Mouse (Mus musculus) heart, adult 11 months (tissue): ENCODE results near the gene Cirbp.

ENCODE experiments used
- DNase-seq: peaks from one replicate; pipeline ENCODE4 v3.0.0; 2022

Cirbp gene

DNA sequence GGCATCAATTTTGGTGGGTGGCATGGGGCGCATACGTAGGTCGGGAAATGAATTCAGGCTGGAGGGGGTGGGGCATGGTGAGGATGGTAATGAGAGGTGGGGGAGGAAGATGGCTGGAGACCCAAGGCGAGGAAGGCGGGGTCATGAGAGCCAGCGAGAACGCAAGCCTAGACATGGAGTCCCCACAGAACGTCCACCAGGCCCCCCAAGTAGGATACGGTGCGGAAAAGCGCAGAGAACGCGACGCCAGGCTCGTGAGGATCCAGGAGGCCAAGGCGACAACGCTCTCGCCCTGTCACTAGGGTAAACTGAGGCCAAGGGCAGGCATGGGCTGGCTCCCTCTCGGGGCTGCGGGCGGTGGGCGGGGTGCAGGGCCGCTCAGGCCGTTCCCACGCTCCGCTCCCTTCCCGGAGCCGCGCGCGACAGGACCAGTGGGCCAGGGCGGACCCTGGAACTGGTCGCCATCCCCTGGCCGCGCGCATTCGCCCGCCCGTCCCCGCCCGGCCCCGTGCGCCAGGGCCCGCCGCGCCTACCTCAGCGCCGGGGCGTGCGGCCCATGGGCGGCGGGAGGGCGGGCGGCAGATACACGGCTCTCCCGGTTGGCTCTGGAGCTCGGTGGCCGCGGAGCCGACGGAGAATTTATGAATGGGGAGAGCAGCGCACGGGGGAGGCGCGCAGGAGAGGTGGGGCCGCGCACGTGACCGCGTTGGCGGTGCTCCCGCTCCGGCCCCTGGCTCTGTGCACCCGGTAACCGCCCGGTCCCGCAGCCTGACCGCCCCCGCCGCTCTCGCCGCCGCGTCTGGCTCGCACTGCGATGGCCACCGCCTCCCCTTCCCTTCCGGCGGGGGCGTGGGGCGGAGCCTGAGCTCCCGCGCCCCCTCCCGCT, 27.0 kb upstream of the Cirbp start, which contains the start of gene Atp5d:
Gene Atp5d, plus strand, starts transcription at position 80 of the 886 bp plus-strand sequence.
- DNase-seq: peak; percentile 98

GRCm38 (mm10) chr10:80139439-80139775, 26.4 kb upstream of the Cirbp start:
- no peak for DNase-seq

DNA sequence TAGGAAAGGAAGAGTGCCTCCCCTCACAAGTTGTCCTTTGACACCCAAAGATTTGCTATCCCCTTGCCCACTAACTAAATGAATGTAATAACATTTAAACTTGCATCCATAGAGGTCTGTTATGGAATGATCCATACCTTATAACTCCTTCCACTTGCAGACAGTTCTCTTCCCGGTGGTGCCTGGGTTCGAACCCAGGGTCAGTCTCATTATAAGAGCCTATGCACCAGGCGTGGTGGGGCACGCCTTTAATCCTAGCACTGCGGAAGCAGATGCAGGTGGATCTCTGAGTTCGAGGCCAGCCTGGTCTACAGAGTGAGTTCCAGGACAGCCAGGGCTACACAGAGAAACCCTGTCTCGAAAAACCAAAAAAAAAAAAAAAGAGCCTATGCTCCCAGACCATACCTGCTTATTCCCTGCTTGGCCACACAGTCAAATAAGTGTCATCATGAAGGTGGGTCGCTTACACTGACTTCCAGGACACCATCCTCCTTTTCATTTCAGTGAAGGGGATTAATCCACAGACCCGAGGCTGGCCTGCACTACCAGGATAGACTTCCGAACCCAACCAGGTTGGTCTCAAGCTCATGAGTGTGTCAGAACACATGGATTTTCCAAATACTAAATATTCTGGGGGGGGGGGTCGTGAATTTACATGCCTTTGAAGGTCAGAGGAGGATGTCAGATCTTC, 25.7 kb upstream of the Cirbp start:
- DNase-seq: peak; percentile 93

DNA sequence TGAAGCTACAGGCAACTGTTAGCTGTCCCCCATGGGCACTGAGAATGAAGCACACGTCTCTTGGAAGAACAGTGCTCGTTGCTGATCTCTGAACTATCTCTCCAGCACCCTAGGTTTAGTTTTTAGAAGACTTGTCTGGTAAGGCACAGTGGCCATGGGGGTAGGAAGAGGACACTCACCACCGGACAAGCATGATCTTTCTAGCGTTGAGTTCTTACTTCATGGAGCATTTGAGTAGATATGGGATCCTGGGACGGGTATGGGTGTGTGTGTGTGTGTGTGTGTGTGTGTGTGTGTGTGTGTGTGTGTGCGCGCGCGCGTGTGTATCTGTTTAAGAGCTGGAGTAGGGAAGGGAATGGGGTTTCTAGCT, 25.1 kb upstream of the Cirbp start, which contains the start of gene Cbarp:
Gene Cbarp, minus strand, starts transcription at position 170 of the 370 bp plus-strand sequence.
- no peak for DNase-seq

DNA sequence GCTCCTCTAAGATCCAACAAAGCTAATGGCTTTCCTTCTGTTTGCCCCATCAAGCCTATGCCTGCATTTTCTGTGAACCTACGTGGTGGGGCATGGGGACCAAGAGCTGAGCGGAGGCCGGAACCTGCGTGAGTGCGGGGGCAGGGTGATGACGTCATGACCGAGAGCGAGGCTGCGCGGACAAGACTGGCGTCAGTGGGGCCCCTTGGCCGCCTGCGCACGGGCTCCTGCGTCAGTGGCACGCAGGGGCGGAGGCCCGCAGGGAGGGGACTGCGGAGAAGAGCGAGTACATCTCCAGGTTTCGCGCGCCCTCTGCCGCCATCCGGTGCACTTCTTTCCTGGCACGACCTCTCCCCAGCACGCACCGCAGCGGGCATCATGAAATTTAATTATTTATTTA, 24.5 kb upstream of the Cirbp start:
- peak; percentile 100 for DNase-seq

GRCm38 (mm10) chr10:80141786-80142529, 23.8 kb upstream of the Cirbp start:
- DNase-seq: peak; percentile 99

DNA sequence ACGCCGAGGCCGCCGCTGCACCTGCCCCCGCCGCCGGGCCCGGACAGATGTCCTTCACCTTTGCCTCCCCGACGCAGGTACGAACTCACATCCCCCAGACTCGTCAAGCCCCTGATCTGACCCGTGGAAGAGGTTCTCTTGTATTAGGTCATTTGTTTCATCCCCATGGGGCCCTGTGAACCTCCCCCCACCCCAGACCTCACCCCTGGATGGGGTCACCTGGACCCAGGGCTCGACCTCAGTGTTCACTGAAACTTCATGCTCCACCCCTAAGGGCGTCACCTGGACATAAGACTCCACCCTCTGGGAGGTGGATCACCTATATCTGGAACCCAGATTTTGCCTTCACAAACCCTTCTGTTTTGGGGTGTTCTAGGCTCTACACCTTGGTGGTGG, 23.3 kb upstream of the Cirbp start:
- no peak for DNase-seq

GRCm38 (mm10) chr10:80143664-80144063, 22.1 kb upstream of the Cirbp start:
- DNase-seq: peak; percentile 96

GRCm38 (mm10) chr10:80144159-80144558, 21.6 kb upstream of the Cirbp start:
- peak; percentile 94 for DNase-seq

DNA sequence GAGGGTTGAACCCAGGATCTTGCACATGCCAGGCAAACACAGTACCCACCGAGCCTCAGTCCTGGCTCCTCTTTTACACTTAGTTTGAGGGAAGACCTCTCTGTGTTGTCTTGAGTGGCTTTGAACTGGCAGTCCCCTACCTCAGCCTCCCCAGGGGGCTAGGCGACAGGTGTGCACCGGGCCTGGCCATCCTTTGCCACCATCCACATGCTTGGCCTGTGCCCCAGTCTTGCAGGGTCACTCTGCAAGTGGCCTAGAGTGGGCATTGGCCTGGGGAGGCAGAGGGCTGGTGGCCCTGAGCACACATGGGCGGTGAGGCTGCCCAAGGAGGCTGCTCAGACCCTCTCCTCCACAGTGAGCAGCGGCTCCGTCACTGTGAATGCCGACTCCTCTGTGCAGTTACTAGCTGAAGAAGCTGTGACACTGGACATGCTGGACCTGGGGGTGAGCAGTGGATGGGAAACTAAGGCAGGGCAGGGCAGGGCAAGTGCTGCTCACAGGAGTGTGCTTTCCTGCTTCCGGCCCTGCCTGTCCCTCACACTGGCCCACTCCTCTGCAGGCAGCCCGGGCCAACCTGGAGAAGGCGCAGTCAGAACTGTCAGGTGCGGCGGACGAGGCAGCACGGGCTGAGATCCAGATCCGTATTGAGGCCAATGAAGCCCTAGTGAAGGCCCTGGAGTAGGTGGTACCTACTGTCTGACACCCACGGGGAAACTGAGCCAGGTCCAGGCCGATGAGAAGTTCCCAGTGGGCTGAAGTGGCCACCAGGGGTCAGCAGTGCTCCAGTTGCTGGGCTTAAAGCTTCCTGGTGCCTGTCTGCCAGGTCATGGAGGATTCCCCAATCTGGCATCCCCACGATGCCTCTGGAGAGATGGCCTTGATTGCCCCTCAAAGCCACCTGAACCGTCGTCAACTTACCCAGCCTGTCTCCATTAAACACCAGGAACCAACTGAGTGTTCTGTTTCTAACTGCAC, 20.6 kb upstream of the Cirbp start:
- DNase-seq: peak; percentile 98

DNA sequence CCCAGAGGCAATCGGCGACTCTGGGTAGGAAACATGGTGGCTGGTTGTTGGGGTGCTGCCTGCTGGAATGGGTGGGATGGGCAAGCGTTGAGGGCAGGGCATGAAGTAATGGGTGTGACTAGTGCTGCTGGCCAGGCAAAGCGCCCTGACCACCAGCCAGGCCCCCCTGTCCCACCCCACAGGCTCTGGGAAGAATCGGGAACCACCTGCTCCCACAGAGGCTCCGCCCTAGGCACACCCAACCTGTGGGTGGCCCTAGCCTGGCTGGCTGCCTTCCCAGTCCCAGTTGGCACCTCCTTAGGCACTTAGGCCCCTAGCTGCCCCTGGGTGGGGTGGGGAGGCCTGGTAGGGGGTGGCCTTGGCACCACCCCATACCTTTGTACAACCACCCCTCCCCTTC, 19.9 kb upstream of the Cirbp start:
- peak; percentile 98 for DNase-seq

DNA sequence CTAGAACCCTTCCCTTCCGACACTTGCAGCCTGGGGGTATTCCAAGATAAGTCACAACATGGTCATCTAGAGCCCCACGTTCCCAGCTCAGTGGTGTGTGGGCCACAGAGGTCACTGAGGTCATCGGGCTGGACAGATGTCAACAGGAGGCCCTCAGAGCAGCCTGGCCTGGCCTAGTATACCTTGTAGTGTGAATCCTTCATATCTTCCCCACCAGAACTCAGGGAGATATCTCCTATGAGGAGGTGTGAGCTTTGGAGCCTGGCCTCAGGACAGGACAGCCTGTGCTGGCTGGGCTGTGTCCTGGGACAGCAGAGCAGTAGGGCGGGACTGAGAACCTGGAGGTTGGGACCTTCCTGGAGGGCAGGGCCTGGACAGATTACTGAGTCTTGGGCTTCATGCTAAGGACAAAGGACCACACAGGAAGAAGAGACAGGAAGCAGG, 19.2 kb upstream of the Cirbp start:
- DNase-seq: peak; percentile 98

DNA sequence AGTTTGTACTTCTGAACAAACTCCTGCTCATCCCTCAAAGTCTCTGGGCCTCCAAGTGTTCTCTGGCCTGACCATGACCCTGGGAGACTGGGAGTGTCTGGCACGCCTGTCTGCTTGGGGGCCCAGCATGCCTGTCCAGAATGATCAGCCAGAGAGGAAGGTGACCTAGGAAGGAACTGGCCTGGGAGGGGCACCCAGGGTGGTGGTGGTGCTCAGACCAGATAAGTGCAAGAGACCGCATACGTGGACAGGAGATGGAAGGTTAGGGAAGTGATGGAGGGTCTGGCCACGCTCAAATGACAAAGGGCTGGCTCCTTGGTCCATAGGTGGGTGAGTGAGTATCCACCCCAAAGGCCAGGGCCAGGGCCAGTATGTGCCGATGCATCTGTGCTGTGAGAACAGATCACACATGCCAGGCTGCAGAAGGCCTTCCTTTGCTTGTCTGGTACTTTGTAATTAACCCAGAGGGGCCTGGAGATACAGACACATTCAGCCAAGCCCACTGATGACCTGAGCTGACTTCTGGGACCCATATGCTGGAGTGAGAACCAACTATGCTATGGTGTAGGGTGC, 18.6 kb upstream of the Cirbp start:
- peak; percentile 97 for DNase-seq

DNA sequence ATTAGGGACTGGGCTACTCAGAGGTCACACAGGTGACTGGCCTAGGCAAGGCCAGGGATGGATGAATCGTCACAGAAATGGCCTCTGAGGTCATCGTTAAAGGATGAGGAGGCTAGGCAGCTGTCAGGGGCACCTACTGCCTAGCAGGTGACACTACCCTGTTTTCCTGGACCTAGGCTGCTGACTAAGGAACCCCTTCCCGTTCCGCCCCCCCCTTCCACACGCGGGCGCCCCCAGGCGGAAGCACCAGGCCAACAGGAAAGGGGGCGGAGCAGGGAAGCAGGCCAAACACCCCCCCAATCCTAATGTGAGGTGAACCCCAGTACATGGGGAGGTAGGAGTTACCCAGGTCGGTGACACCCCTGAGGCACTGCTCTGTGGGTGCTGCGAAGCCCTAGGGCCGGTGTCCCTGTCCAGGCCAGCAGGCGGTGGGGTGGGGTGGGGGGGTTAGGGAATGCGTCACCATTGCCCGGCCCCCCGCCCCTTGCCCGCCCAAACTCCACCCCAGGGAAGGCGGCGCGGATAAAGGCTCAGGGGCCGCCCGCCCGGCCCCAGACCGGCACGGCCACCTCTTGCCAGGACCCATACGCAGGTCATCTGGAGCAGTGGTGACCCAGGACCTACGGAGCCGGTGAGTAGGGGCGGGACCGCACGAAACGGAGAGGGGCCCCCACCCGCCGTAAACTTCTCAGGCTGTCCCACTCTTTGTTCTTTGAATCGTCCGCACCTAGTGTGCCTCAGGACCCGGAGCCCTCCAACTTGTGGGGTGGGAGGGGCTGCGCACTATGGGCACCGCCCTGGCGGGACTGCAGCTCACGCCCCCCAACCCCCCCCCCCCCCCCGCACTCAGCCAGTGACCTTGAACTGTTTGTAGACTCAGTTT, 17.8 kb upstream of the Cirbp start, which contains the start of gene Midn:
Gene Midn, plus strand, starts transcription at position 554 of the 883 bp plus-strand sequence.
- peak; percentile 100 for DNase-seq

DNA sequence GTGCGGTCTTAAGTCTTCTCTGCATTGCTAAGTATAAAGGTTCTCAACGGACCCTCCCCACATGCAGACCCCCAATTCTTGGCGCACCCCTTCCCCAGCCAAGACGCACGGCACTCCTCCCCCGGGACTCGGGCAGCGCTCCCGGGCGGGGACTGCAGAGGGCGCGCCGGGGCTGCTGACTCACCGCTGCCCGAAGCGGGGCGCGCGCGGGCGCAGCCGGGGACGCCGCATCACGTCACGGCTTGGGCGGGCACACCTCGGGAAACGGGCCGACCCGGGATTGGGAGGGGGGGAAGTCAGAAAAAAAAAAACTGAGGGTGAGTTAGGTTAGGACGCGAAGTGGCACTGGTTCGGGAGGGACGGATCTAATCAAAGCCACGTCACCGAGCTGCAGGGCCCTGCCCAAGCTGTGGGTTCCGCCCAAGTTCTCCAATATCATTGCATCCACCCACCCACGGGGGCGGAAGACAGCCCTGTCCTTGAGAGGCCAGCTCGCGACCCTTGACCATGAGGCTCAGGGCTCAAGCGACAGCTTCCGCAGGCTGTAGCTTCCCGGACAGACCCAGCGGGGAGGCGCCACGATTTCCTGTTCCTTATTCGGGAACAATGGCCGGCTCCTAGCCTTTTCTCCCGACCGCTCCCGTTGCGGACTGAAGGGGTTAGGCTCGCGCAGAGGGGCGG, 17.0 kb upstream of the Cirbp start:
- DNase-seq: peak; percentile 100

DNA sequence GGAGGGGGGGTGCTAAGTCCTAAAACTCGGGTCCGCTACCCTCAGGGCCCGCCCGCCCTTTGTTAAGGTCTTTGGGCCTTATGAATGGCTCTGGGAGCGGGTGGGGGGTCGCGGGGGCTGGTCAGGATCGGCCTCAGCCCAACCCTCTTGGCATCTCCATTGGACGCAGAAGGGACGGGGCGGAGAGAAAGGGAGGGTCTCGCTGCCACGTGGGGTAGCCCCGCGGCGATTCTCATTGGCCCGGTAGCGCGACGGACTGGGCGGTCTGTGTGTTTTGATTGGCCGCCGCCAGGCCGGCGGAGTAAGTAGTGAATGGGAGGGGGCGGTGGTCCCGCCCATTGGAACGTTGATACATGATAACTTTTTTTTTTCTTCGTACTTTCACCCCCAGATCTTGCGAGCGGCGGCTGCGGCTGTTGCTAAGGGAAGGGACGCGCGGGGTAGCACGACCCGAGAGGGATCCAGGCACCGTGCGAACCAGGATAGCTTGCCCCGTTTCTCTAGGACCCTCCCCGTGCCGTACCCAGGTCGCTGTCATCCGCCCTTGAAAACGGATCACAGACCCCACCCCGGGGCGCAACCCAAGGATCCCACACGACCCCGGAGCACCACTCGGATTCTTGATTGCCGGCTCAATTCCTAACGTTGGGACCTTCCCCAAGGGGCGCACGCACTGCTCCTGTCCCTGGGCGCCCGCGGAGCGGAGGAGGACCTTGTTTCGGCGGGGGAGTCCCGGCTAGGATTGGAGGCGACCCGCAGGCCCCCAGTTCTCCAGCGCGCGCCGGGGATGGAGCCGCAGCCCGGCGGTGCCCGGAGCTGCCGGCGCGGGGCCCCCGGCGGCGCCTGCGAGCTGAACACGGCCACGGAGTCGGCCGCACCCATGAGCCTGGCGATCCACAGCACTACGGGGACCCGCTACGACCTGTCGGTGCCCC, 16.2 kb upstream of the Cirbp start:
- peak; percentile 100 for DNase-seq

- DNase-seq: peak; percentile 98
Measured at GRCm38 (mm10) chr10:80150226-80151210, 15.3 kb upstream of the Cirbp start.
